Mouse (Mus musculus) limb, embryonic 12.5 days (tissue): ENCODE measurements around the gene Scn4a. TPM values are rescaled to one million over a fixed set of nuclear protein-coding genes. Genes with fewer than 3 reads are reported as not detected.

Experiments
- ATAC-seq: fragments of 200-750 bp; cut with Nextera tagmentation; 2 replicates; pipeline ENCODE4 v1.8.0; 2017; ENCODE audit warnings: low read depth, moderate TSS enrichment; ENCODE audit not compliant: insufficient number of reproducible peaks, insufficient read depth, low FRiP score, low TSS enrichment
- H3K27ac ChIP-seq: fragments of 300-500 bp; sonication (generic); 2 replicates; pipeline ENCODE4 v1.5.1; 2016; ENCODE audit warnings: mild to moderate bottlenecking, moderate library complexity
- H3K27me3 ChIP-seq: fragments of 300-500 bp; sonication (generic); 2 replicates; pipeline ENCODE4 v1.6.1; 2016; ENCODE audit warnings: mild to moderate bottlenecking, moderate library complexity
- H3K36me3 ChIP-seq: fragments of 300-500 bp; sonication (generic); 2 replicates; pipeline ENCODE4 v1.6.1; 2016; ENCODE audit warnings: mild to moderate bottlenecking, moderate library complexity
- H3K4me1 ChIP-seq: fragments of 300-500 bp; sonication (generic); replicated peaks from 2 replicates; pipeline ENCODE4 v1.6.1; 2016
- H3K4me2 ChIP-seq: fragments of 300-500 bp; sonication (generic); 2 replicates; pipeline ENCODE4 v1.6.1; 2016; ENCODE audit warnings: mild to moderate bottlenecking, moderate library complexity
- H3K4me3 ChIP-seq: fragments of 300-500 bp; sonication (generic); replicated peaks from 2 replicates; pipeline ENCODE4 v1.5.1; 2016; ENCODE audit warnings: mild to moderate bottlenecking
- H3K9ac ChIP-seq: fragments of 300-500 bp; sonication (generic); replicated peaks from 2 replicates; pipeline ENCODE4 v1.6.1; 2016; ENCODE audit warnings: mild to moderate bottlenecking, moderate library complexity
- H3K9me3 ChIP-seq: fragments of 300-500 bp; sonication (generic); 2 replicates; pipeline ENCODE4 v1.6.1; 2016; ENCODE audit warnings: mild to moderate bottlenecking, moderate library complexity
- WGBS: fragments of 180-500 bp; shearing (Covaris S2); methylation state at CpG from one replicate; pipeline ENCODE4 v1.1.7; 2016; 5-methylcytosine and 5-hydroxymethylcytosine counted together
- polyA plus RNA-seq: library from polyadenylated mRNA; unstranded; fragments of >200 nt; fragmentation: Nextera tagmentation; extraction: Ambion mirVana; gene quantifications from 2 replicates; pipeline ENCODE4 v1.2.1, GENCODE M21; 2016

Scn4a gene
- polyA plus RNA-seq, 1 experiment from 2014 or later, result 0.25 TPM

- Histone ChIP-seq H3K36me3 (no peaks in the 10 kb centered on the region), H3K4me2 (no peak overlapping the region), H3K4me3 (no peak overlapping the region), H3K9ac (no peak overlapping the region), H3K9me3 (no peaks in the 10 kb centered on the region), H3K4me1 (peaks cover 9% of the 10 kb centered on the region; the same call in 1 of the 2 replicates), H3K27me3 (no peaks in the 10 kb centered on the region), H3K27ac (no peak overlapping the region)
- no peak for ATAC-seq
- 85% methylated on average over 3 of the region's 3 CpGs for WGBS
Measured at GRCm38 (mm10) chr11:106386409-106386808, 33.3 kb upstream of the Scn4a start.

- Histone ChIP-seq H3K4me2 (no peak overlapping the region), H3K27ac (no peak overlapping the region)
- WGBS, result 78% methylated on average over 6 of the region's 6 CpGs
Measured at GRCm38 (mm10) chr11:106383051-106383790, 30.1 kb upstream of the Scn4a start.

GRCm38 (mm10) chr11:106382424-106382823, 29.3 kb upstream of the Scn4a start:
- 69% methylated on average over 5 of the region's 5 CpGs for WGBS
- no peak for ATAC-seq
- no peak overlapping the region for H3K27ac ChIP-seq
- H3K27me3 ChIP-seq, result 0 out of 2 replicates have a peak, but pooled peaks cover 3% of the 10 kb centered on the region
- no peaks in the 10 kb centered on the region for H3K36me3 ChIP-seq
- H3K4me2 ChIP-seq, result no peak overlapping the region
- no peaks in the 10 kb centered on the region for H3K4me1 ChIP-seq
- no peak overlapping the region for H3K9ac ChIP-seq
- H3K4me3 ChIP-seq, result 0 out of 2 replicates have a peak overlapping the region, but pooled peaks have one; percentile 11
- H3K9me3 ChIP-seq, result no peaks in the 10 kb centered on the region

More at GRCm38 (mm10) chr11:106383051-106383790, 30.1 kb upstream of the Scn4a start:
- no peaks in the 10 kb centered on the region for H3K36me3 ChIP-seq
- H3K4me1 ChIP-seq, result no peaks in the 10 kb centered on the region
- no peaks in the 10 kb centered on the region for H3K27me3 ChIP-seq
- no peak overlapping the region for H3K4me3 ChIP-seq
- no peak overlapping the region for H3K9ac ChIP-seq
- ATAC-seq, result no peak
- no peaks in the 10 kb centered on the region for H3K9me3 ChIP-seq

GRCm38 (mm10) chr11:106381883-106382282, 28.8 kb upstream of the Scn4a start:
- no peak overlapping the region for H3K9ac ChIP-seq
- H3K4me3 ChIP-seq, result peak overlapping the region; percentile 11; the same call in 1 of the 2 replicates
- H3K36me3 ChIP-seq, result no peaks in the 10 kb centered on the region
- ATAC-seq, result no peak
- WGBS, result 88% methylated on average over 7 of the region's 7 CpGs
- H3K27ac ChIP-seq, result 0 out of 2 replicates have a peak overlapping the region, but pooled peaks have one; percentile 1
- H3K27me3 ChIP-seq, result 0 out of 2 replicates have a peak, but pooled peaks cover 3% of the 10 kb centered on the region
- no peaks in the 10 kb centered on the region for H3K4me1 ChIP-seq
- no peak overlapping the region for H3K4me2 ChIP-seq
- no peaks in the 10 kb centered on the region for H3K9me3 ChIP-seq

- H3K27ac ChIP-seq, result no peak overlapping the region
- ATAC-seq, result no peak
- H3K27me3 ChIP-seq, result 0 out of 2 replicates have a peak, but pooled peaks cover 3% of the 10 kb centered on the region
- no peak overlapping the region for H3K4me3 ChIP-seq
- H3K9ac ChIP-seq, result no peak overlapping the region
- H3K4me2 ChIP-seq, result no peak overlapping the region
- no peaks in the 10 kb centered on the region for H3K4me1 ChIP-seq
- H3K36me3 ChIP-seq, result no peaks in the 10 kb centered on the region
- WGBS, result 79% methylated on average over 11 of the region's 11 CpGs
- no peaks in the 10 kb centered on the region for H3K9me3 ChIP-seq
Measured at GRCm38 (mm10) chr11:106381011-106381410, 27.9 kb upstream of the Scn4a start.

- Histone ChIP-seq H3K9ac (no peak overlapping the region), H3K9me3 (no peaks in the 10 kb centered on the region)
Measured at GRCm38 (mm10) chr11:106374979-106375378, 21.9 kb upstream of the Scn4a start.

GRCm38 (mm10) chr11:106374559-106374958, 21.5 kb upstream of the Scn4a start:
- Histone ChIP-seq H3K27ac (peak overlapping the region; percentile 41; the same call in 1 of the 2 replicates), H3K4me2 (no peak overlapping the region), H3K9ac (no peak overlapping the region), H3K36me3 (no peaks in the 10 kb centered on the region), H3K27me3 (0 out of 2 replicates have a peak, but pooled peaks cover 3% of the 10 kb centered on the region), H3K4me1 (peaks cover 14% of the 10 kb centered on the region; the same call in 1 of the 2 replicates), H3K4me3 (no peak overlapping the region), H3K9me3 (no peaks in the 10 kb centered on the region)
- WGBS, result 53% methylated on average over 9 of the region's 9 CpGs
- no peak for ATAC-seq

More at GRCm38 (mm10) chr11:106374979-106375378, 21.9 kb upstream of the Scn4a start:
- H3K4me2 ChIP-seq, result no peak overlapping the region
- WGBS, result 81% methylated on average over 5 of the region's 5 CpGs
- 0 out of 2 replicates have a peak, but pooled peaks cover 3% of the 10 kb centered on the region for H3K27me3 ChIP-seq
- H3K4me1 ChIP-seq, result peaks cover 14% of the 10 kb centered on the region; the same call in 1 of the 2 replicates
- no peak for ATAC-seq
- H3K36me3 ChIP-seq, result no peaks in the 10 kb centered on the region
- H3K27ac ChIP-seq, result no peak overlapping the region
- no peak overlapping the region for H3K4me3 ChIP-seq

- 42% methylated on average over 11 of the region's 11 CpGs for WGBS
- peaks cover 14% of the 10 kb centered on the region; the same call in 1 of the 2 replicates for H3K4me1 ChIP-seq
- H3K27ac ChIP-seq, result no peak overlapping the region; the same call in 1 of the 2 replicates
- H3K9me3 ChIP-seq, result no peaks in the 10 kb centered on the region
- H3K36me3 ChIP-seq, result no peaks in the 10 kb centered on the region
- 0 out of 2 replicates have a peak, but pooled peaks cover 3% of the 10 kb centered on the region for H3K27me3 ChIP-seq
- ATAC-seq, result no peak
- no peak overlapping the region for H3K9ac ChIP-seq
- H3K4me2 ChIP-seq, result no peak overlapping the region
- H3K4me3 ChIP-seq, result no peak overlapping the region
Measured at GRCm38 (mm10) chr11:106373998-106374397, 20.9 kb upstream of the Scn4a start.

GRCm38 (mm10) chr11:106366316-106366715, 13.2 kb upstream of the Scn4a start:
- Histone ChIP-seq H3K27ac (no peak overlapping the region), H3K27me3 (peaks cover 12% of the 10 kb centered on the region), H3K4me2 (no peak overlapping the region), H3K9ac (no peak overlapping the region), H3K4me1 (peaks cover 13% of the 10 kb centered on the region), H3K36me3 (no peaks in the 10 kb centered on the region), H3K4me3 (no peak overlapping the region), H3K9me3 (peaks cover 4% of the 10 kb centered on the region; the same call in 1 of the 2 replicates)
- 0 out of 2 replicates have a peak, but pooled peaks have one; percentile 20 for ATAC-seq
- WGBS, result 9% methylated on average over 3 of the region's 3 CpGs

- Histone ChIP-seq H3K27me3 (peaks cover 12% of the 10 kb centered on the region), H3K4me3 (no peak within 1 kb of the TSS), H3K27ac (no peak within 1 kb of the TSS), H3K36me3 (no peaks in the 10 kb centered on the region), H3K4me2 (no peak within 1 kb of the TSS), H3K9me3 (peaks cover 4% of the 10 kb centered on the region; the same call in 1 of the 2 replicates), H3K9ac (no peak within 1 kb of the TSS; the same call in 1 of the 2 replicates), H3K4me1 (peaks cover 13% of the 10 kb centered on the region)
- no peak; the same call in 1 of the 2 replicates for ATAC-seq
- 40% methylated on average over 10 of the region's 10 CpGs for WGBS
Measured at GRCm38 (mm10) chr11:106365366-106365765, 12.3 kb upstream of the Scn4a start, which contains the start of gene Prr29. TSS of gene Prr29 (plus strand) at chr11:106365472.

- Histone ChIP-seq H3K4me2 (no peak overlapping the region), H3K27ac (no peak overlapping the region), H3K4me1 (peaks cover 13% of the 10 kb centered on the region), H3K36me3 (no peaks in the 10 kb centered on the region), H3K4me3 (no peak overlapping the region), H3K9ac (no peak overlapping the region; the same call in 1 of the 2 replicates), H3K9me3 (peaks cover 4% of the 10 kb centered on the region; the same call in 1 of the 2 replicates), H3K27me3 (peaks cover 12% of the 10 kb centered on the region)
- no peak for ATAC-seq
- 10% methylated on average over 11 of the region's 11 CpGs for WGBS
Measured at GRCm38 (mm10) chr11:106364712-106365111, 11.6 kb upstream of the Scn4a start.
